Mouse (Mus musculus) kidney, embryonic 15.5 days (tissue): ENCODE results near the gene Zkscan17. TPM values are rescaled to one million over a fixed set of nuclear protein-coding genes. Genes with fewer than 3 reads are reported as not detected.

Experiments used
- ATAC-seq: fragments of 200-750 bp; cut with Nextera tagmentation; replicated peaks from 2 replicates; pipeline ENCODE4 v1.8.0; 2017; ENCODE audit warnings: moderate TSS enrichment; ENCODE audit not compliant: low FRiP score
- H3K27ac ChIP-seq: fragments of 300-500 bp; sonication (generic); 2 replicates; pipeline ENCODE4 v1.5.1; 2015; ENCODE audit warnings: mild to moderate bottlenecking, inconsistent platforms
- H3K27me3 ChIP-seq: fragments of 300-500 bp; sonication (generic); 2 replicates; pipeline ENCODE4 v1.6.1; 2015; ENCODE audit warnings: inconsistent platforms
- H3K36me3 ChIP-seq: fragments of 300-500 bp; sonication (generic); 2 replicates; pipeline ENCODE4 v1.6.1; 2015; ENCODE audit warnings: inconsistent platforms
- H3K4me1 ChIP-seq: fragments of 300-500 bp; sonication (generic); 2 replicates; pipeline ENCODE4 v1.6.1; 2015; ENCODE audit warnings: inconsistent platforms
- H3K4me2 ChIP-seq: fragments of 300-500 bp; sonication (generic); 2 replicates; pipeline ENCODE4 v1.6.1; 2015; ENCODE audit warnings: moderate library complexity, mild to moderate bottlenecking, inconsistent platforms
- H3K4me3 ChIP-seq: fragments of 300-500 bp; sonication (generic); replicated peaks from 2 replicates; pipeline ENCODE4 v1.5.1; 2015; ENCODE audit warnings: mild to moderate bottlenecking, inconsistent platforms
- H3K9ac ChIP-seq: fragments of 300-500 bp; sonication (generic); 2 replicates; pipeline ENCODE4 v1.6.1; 2015; ENCODE audit warnings: mild to moderate bottlenecking, inconsistent platforms
- H3K9me3 ChIP-seq: fragments of 300-500 bp; sonication (generic); replicated peaks from 2 replicates; pipeline ENCODE4 v1.6.1; 2016; ENCODE audit warnings: inconsistent platforms
- WGBS: fragments of 180-500 bp; shearing (Covaris S2); methylation state at CpG from one replicate; pipeline ENCODE4 v1.1.7; 2015; ENCODE audit warnings: mixed read lengths; 5-methylcytosine and 5-hydroxymethylcytosine counted together
- polyA plus RNA-seq: library from polyadenylated mRNA; unstranded; fragments of >200 nt; fragmentation: Nextera tagmentation; extraction: Ambion mirVana; gene quantifications from 2 replicates; pipeline ENCODE4 v1.2.1, GENCODE M21; 2015

Zkscan17 gene
- polyA plus RNA-seq, 1 experiment from 2014 or later = 29.2 TPM

- Histone ChIP-seq H3K36me3 (no peaks in the 10 kb centered on the region), H3K4me3 (no peak overlapping the region), H3K27ac (no peak overlapping the region), H3K27me3 (no peaks in the 10 kb centered on the region), H3K4me1 (peaks cover 14% of the 10 kb centered on the region), H3K4me2 (no peak overlapping the region), H3K9me3 (no peaks in the 10 kb centered on the region), H3K9ac (no peak overlapping the region)
- ATAC-seq = no peak
- WGBS = 82% methylated on average over 3 of the region's 3 CpGs
These were observed 13.6 kb upstream of the Zkscan17 start for GRCm38 (mm10) chr11:59540123-59540522.

DNA sequence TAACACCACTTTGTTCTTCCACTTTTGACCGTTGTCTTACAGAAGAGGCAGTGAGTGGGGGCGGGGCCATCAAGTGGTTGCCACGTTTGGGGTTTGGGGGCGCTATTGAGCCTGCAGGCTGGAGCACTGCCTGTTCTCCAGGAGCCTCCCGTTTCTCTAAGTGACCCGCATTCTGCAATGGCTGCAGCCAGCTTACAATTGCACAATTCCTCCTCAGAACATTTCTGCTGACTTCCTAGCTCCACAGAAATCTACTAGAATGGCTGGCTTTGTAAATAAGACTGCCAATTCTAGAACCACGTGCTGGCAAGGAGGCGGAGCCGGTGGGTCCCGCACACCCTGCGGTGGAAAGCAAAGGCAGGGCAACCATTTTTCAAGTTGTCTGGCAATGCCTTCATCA, 11.8 kb upstream of the Zkscan17 start:
- Histone ChIP-seq H3K9ac (no peak overlapping the region), H3K4me3 (peak overlapping the region; percentile 15), H3K27ac (peak overlapping the region; percentile 81; the same call in 1 of the 2 replicates), H3K27me3 (no peaks in the 10 kb centered on the region), H3K36me3 (no peaks in the 10 kb centered on the region), H3K4me2 (peak overlapping the region; percentile 48), H3K9me3 (no peaks in the 10 kb centered on the region), H3K4me1 (peaks cover 14% of the 10 kb centered on the region)
- no peak for ATAC-seq
- 30% methylated on average over 11 of the region's 11 CpGs for WGBS

- peaks cover 14% of the 10 kb centered on the region for H3K4me1 ChIP-seq
- 41% methylated on average over 16 of the region's 16 CpGs for WGBS
- no peaks in the 10 kb centered on the region for H3K27me3 ChIP-seq
- H3K36me3 ChIP-seq = no peaks in the 10 kb centered on the region
- peak overlapping the region; percentile 48 for H3K4me2 ChIP-seq
- peak overlapping the region; percentile 15 for H3K4me3 ChIP-seq
- no peak overlapping the region for H3K9ac ChIP-seq
- no peaks in the 10 kb centered on the region for H3K9me3 ChIP-seq
- ATAC-seq = peak; percentile 76
- H3K27ac ChIP-seq = peak overlapping the region; percentile 81
These were observed 10.9 kb upstream of the Zkscan17 start for GRCm38 (mm10) chr11:59537218-59538130.

DNA sequence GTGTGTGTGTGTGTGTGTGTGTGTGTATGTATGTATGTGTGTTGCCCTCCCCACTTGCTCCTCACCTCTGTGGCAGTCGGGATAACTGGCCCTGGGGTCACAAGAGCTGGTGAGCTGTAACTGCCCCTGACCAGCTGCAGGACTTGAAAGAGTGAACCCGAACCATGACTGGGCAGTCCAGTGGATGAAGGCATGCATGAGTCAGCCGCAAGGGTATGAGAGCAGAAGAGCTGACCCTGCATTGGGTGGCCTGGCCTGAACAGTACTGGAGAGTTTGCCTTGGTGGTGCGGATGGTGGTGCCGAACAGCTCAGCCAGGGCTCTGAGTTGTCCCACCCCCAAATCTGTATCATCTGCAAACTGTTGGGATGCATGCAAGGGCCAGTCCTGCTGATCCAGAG, 5.0 kb upstream of the Zkscan17 start:
- 59% methylated on average over 5 of the region's 5 CpGs for WGBS
- H3K36me3 ChIP-seq = no peaks in the 10 kb centered on the region

GRCm38 (mm10) chr11:59530870-59531535, 4.5 kb upstream of the Zkscan17 start:
- Histone ChIP-seq H3K27ac (0 out of 2 replicates have a peak overlapping the region, but pooled peaks have one; percentile 20), H3K9ac (no peak overlapping the region), H3K27me3 (no peaks in the 10 kb centered on the region), H3K4me1 (peaks cover 17% of the 10 kb centered on the region), H3K4me3 (no peak overlapping the region), H3K9me3 (no peaks in the 10 kb centered on the region), H3K36me3 (no peaks in the 10 kb centered on the region), H3K4me2 (no peak overlapping the region)
- ATAC-seq = peak; percentile 93
- 62% methylated on average over 6 of the region's 6 CpGs for WGBS

More for the DNA sequence above, 5.0 kb upstream of the Zkscan17 start:
- H3K4me3 ChIP-seq = no peak overlapping the region
- no peaks in the 10 kb centered on the region for H3K27me3 ChIP-seq
- H3K9me3 ChIP-seq = no peaks in the 10 kb centered on the region
- H3K4me1 ChIP-seq = peaks cover 17% of the 10 kb centered on the region
- H3K27ac ChIP-seq = 0 out of 2 replicates have a peak overlapping the region, but pooled peaks have one; percentile 20
- H3K4me2 ChIP-seq = no peak overlapping the region
- H3K9ac ChIP-seq = no peak overlapping the region
- peak; percentile 59 for ATAC-seq

DNA sequence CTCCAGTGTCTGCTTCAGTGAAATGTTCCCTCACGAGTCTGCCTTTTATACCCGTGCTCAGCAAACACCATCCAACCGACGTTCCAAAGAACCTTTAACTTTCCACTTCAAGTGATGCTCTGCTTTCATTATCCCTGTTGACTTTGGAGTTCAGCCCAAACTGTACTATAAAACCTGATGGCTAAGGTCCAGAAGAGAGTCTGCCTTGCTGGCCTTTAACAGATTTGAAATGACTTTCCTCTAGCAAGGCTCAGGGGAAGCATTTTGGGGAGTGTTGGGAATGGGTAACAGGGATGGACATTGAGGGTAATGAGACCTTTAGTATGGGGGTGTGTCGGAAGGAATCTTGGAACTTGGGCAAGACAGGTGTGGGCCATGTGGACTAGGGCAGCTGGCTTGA, 3.7 kb upstream of the Zkscan17 start:
- ATAC-seq = no peak
- Histone ChIP-seq H3K9me3 (no peaks in the 10 kb centered on the region), H3K9ac (no peak overlapping the region), H3K27ac (no peak overlapping the region), H3K27me3 (no peaks in the 10 kb centered on the region), H3K4me1 (peaks cover 17% of the 10 kb centered on the region), H3K4me2 (no peak overlapping the region), H3K36me3 (no peaks in the 10 kb centered on the region), H3K4me3 (no peak overlapping the region)
- 61% methylated on average over 5 of the region's 5 CpGs for WGBS

GRCm38 (mm10) chr11:59525237-59525636, 1.3 kb downstream of the Zkscan17 start:
- Histone ChIP-seq H3K4me2 (no peak overlapping the region), H3K36me3 (no peaks in the 10 kb centered on the region), H3K27me3 (no peaks in the 10 kb centered on the region), H3K27ac (no peak overlapping the region), H3K4me3 (no peak overlapping the region), H3K9me3 (no peaks in the 10 kb centered on the region), H3K4me1 (peaks cover under 1% of the 10 kb centered on the region; the same call in 1 of the 2 replicates), H3K9ac (no peak overlapping the region)
- 7% methylated on average over 10 of the region's 10 CpGs for WGBS
- ATAC-seq = no peak

- Histone ChIP-seq H3K27me3 (no peaks in the 10 kb centered on the region), H3K36me3 (no peaks in the 10 kb centered on the region), H3K9ac (no peak overlapping the region), H3K4me2 (no peak overlapping the region), H3K4me3 (no peak overlapping the region), H3K9me3 (no peaks in the 10 kb centered on the region), H3K27ac (no peak overlapping the region), H3K4me1 (peaks cover 9% of the 10 kb centered on the region; the same call in 1 of the 2 replicates)
- no peak for ATAC-seq
- 98% methylated on average over 2 of the region's 2 CpGs for WGBS
These were observed 2.4 kb downstream of the Zkscan17 start for GRCm38 (mm10) chr11:59524150-59524549.

DNA sequence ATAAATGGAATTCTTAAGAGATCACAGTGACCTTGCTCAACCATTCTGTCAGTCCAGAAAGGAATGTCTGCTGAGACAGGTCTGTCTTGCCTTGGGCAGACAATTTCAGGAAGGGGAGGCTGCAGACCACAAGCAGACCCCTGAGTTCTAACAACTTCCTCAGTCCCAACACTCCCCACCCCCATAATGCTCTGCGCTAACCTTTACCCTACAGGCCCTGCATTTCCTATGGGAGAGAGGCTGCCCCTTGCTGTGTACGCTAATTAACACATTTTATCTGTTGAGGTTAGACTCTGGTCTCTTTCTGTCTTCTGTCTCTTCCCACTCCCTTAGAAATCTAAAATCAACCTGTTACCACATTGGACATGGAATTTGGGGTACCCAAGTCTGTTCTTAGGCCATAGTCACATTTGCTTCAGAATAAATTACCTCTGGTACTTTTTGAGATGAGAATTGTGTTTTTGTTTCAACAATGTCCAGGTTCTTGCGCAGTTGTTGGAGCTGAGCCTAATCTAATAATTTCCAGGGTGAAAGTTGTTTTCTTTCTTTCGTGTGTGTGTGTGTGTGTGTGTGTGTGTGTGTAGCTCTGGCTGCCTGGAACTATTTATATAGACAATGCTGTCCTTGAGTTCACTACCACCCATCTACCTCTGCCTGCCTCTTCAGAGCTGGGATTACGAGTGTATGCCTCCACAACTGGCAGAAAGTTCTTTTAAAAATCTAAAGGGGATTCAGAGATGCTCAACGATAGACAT, 6.6 kb downstream of the Zkscan17 start:
- H3K4me3 ChIP-seq = no peak overlapping the region
- no peak overlapping the region for H3K4me2 ChIP-seq
- no peak overlapping the region for H3K9ac ChIP-seq
- WGBS = 61% methylated on average over 6 of the region's 6 CpGs
- H3K36me3 ChIP-seq = no peaks in the 10 kb centered on the region
- H3K27ac ChIP-seq = 0 out of 2 replicates have a peak overlapping the region, but pooled peaks have one; percentile 0
- H3K4me1 ChIP-seq = peaks cover 16% of the 10 kb centered on the region
- ATAC-seq = no peak
- H3K9me3 ChIP-seq = no peaks in the 10 kb centered on the region
- H3K27me3 ChIP-seq = no peaks in the 10 kb centered on the region

DNA sequence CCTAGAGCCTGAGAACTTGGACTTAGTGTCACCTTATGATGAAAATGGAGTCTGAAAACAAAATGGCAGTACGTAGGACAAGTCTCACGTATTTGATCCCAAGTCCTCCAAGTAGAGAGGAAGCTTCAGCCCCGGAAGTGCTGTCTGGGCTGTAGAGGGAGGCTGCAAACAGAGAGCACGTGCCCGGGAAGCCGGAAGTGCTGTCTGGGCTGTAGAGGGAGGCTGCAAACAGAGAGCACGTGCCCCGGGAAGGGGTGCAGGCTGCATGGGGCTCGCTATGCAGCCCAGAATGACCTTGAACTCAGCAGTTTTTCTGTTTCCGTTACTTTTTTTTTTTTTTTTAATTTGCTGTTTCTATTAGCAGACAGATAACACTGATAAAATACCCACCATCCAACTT, 8.3 kb downstream of the Zkscan17 start:
- H3K9me3 ChIP-seq = no peaks in the 10 kb centered on the region
- no peaks in the 10 kb centered on the region for H3K36me3 ChIP-seq
- no peak overlapping the region for H3K4me2 ChIP-seq
- no peak overlapping the region for H3K27ac ChIP-seq
- peaks cover 16% of the 10 kb centered on the region for H3K4me1 ChIP-seq
- no peak for ATAC-seq
- H3K9ac ChIP-seq = no peak overlapping the region
- H3K27me3 ChIP-seq = no peaks in the 10 kb centered on the region
- H3K4me3 ChIP-seq = no peak overlapping the region
- WGBS = 57% methylated on average over 10 of the region's 10 CpGs

GRCm38 (mm10) chr11:59517441-59517840, 9.1 kb downstream of the Zkscan17 start:
- no peak overlapping the region for H3K9ac ChIP-seq
- no peak overlapping the region for H3K27ac ChIP-seq
- ATAC-seq = no peak
- H3K4me3 ChIP-seq = no peak overlapping the region
- peaks cover 16% of the 10 kb centered on the region for H3K4me1 ChIP-seq
- 75% methylated on average over 1 of the region's 1 CpGs for WGBS
- H3K9me3 ChIP-seq = no peaks in the 10 kb centered on the region
- no peaks in the 10 kb centered on the region for H3K36me3 ChIP-seq
- H3K27me3 ChIP-seq = no peaks in the 10 kb centered on the region
- H3K4me2 ChIP-seq = no peak overlapping the region
